Mouse (Mus musculus): ENCODE data around the gene Vamp1. TPM values are rescaled to one million over a fixed set of nuclear protein-coding genes. Genes with fewer than 3 reads are reported as not detected.

Vamp1 gene
- polyA plus RNA-seq, 1 experiment: 312 TPM

DNA sequence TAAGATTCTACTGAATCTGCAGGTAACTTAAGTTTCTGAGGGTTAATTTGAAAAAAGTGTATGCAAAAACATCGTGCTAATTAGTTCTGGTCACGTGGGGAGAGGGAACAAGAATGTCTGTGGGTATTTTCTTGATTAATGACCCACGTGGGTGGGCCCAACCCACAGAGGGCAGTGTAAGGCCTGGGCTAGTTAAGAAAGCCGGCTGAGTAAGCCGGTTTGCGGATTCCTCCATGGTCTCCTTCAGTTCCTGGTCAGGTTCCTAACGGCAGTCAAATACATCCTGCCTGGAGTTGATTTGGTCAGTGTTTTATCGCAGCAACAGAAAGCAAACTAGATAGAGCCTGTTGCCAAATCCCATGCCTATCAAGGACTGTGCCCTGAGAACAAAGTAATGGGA lies 68.9 kb downstream of the Vamp1 start:
- TF ChIP-seq CTCF (IDR thresholded peaks at IDR 0.05; ENCODE audit: insufficient read depth, low read depth, low read length) (no peak), POLR2A (IDR thresholded peaks at IDR 0.05; ENCODE audit: insufficient read depth, low read depth, low read length) (no peak)
- 46% methylated on average over 8 of the region's 8 CpGs for WGBS

GRCm38 (mm10) chr6:125284751-125285150 lies 69.4 kb downstream of the Vamp1 start:
- TF ChIP-seq CTCF (IDR thresholded peaks at IDR 0.05; ENCODE audit: insufficient read depth, low read depth, low read length): no peak
- no peak for TF ChIP-seq POLR2A (IDR thresholded peaks at IDR 0.05; ENCODE audit: insufficient read depth, low read depth, low read length)
- WGBS: 88% methylated on average over 7 of the region's 7 CpGs
- no peak overlapping the region for H3K4me3 ChIP-seq (ENCODE audit: insufficient read depth, low read depth, low read length)
- no peak overlapping the region for H3K27ac ChIP-seq (ENCODE audit: insufficient read depth, low read depth, low read length)
- no peaks in the 10 kb centered on the region for H3K4me1 ChIP-seq (ENCODE audit: control insufficient read depth, insufficient read depth, low read length)

More for the DNA sequence above, 68.9 kb downstream of the Vamp1 start:
- Histone ChIP-seq H3K4me1 (ENCODE audit: control insufficient read depth, insufficient read depth, low read length) (no peaks in the 10 kb centered on the region), H3K4me3 (ENCODE audit: insufficient read depth, low read depth, low read length) (no peak overlapping the region), H3K27ac (ENCODE audit: insufficient read depth, low read depth, low read length) (no peak overlapping the region)

DNA sequence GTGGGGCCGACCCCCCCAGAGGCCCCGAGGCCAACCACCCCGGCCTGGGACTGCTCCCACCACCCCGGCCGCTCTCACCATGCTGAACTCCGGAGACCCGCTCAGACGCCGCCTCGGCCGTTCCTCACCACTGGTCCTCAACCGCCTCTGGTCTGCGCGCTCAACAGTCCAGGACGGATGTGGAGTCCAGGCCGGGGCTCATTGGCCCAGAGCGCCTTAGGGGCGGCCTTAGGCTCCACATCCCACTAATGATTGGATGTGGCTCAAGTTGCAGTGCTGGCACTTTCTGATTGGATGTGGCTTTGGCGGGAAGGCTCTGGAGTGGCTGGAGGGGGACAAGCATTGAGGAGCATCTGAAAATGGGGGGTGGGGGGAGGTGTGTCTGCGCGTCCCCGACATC lies 70.5 kb downstream of the Vamp1 start, which contains the start of gene Tuba3a:
TSS of gene Tuba3a (minus strand) at position 153 of the 400 bp plus-strand sequence.
- Histone ChIP-seq H3K27ac (ENCODE audit: insufficient read depth, low read depth, low read length) (no peak within 1 kb of the TSS), H3K4me1 (ENCODE audit: control insufficient read depth, insufficient read depth, low read length) (no peaks in the 10 kb centered on the region), H3K4me3 (ENCODE audit: insufficient read depth, low read depth, low read length) (no peak within 1 kb of the TSS)
- TF ChIP-seq POLR2A (IDR thresholded peaks at IDR 0.05; ENCODE audit: insufficient read depth, low read depth, low read length): no peak
- no peak for TF ChIP-seq CTCF (IDR thresholded peaks at IDR 0.05; ENCODE audit: insufficient read depth, low read depth, low read length)
- 94% methylated on average over 22 of the region's 22 CpGs for WGBS

GRCm38 (mm10) chr6:125286944-125287343 lies 71.6 kb downstream of the Vamp1 start:
- no peak for TF ChIP-seq POLR2A (IDR thresholded peaks at IDR 0.05; ENCODE audit: insufficient read depth, low read depth, low read length)
- TF ChIP-seq CTCF (IDR thresholded peaks at IDR 0.05; ENCODE audit: insufficient read depth, low read depth, low read length): no peak
- no peaks in the 10 kb centered on the region; the same call in 1 of the 2 replicates for H3K4me1 ChIP-seq (ENCODE audit: control insufficient read depth, insufficient read depth, low read length)
- H3K4me3 ChIP-seq (ENCODE audit: insufficient read depth, low read depth, low read length): no peak overlapping the region
- WGBS: 93% methylated on average over 4 of the region's 4 CpGs
- H3K27ac ChIP-seq (ENCODE audit: insufficient read depth, low read depth, low read length): no peak overlapping the region

- TF ChIP-seq POLR2A (IDR thresholded peaks at IDR 0.05; ENCODE audit: insufficient read depth, low read depth, low read length): no peak
- no peak for TF ChIP-seq CTCF (IDR thresholded peaks at IDR 0.05; ENCODE audit: insufficient read depth, low read depth, low read length)
- Histone ChIP-seq H3K4me1 (ENCODE audit: control insufficient read depth, insufficient read depth, low read length) (no peaks in the 10 kb centered on the region; the same call in none of the 2 replicates), H3K4me3 (ENCODE audit: insufficient read depth, low read depth, low read length) (no peak overlapping the region), H3K27ac (ENCODE audit: insufficient read depth, low read depth, low read length) (no peak overlapping the region)
- 81% methylated on average over 5 of the region's 5 CpGs for WGBS
Observed at GRCm38 (mm10) chr6:125288730-125289129, 73.4 kb downstream of the Vamp1 start.

DNA sequence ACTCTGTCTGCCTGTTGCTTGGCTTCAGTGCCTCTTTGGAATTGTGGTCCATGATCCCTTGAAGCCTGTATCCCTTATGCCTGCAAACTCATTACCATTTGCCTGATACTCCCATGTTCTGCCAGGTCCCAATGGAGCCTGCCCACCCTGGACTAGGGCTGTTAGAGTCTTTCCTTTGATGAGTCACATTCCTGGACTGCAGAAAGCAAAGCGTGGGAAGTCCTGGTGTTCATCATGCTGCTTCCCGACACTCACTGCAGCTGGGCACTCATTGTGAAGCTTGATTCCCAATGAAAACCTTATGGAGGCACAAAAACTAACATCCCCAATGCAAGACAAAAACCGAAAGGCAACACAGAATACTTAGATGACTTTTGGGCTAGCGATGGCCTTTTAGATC lies 76.0 kb downstream of the Vamp1 start:
- no peak for TF ChIP-seq CTCF (IDR thresholded peaks at IDR 0.05; ENCODE audit: insufficient read depth, low read depth, low read length)
- no peak for TF ChIP-seq POLR2A (IDR thresholded peaks at IDR 0.05; ENCODE audit: insufficient read depth, low read depth, low read length)

DNA sequence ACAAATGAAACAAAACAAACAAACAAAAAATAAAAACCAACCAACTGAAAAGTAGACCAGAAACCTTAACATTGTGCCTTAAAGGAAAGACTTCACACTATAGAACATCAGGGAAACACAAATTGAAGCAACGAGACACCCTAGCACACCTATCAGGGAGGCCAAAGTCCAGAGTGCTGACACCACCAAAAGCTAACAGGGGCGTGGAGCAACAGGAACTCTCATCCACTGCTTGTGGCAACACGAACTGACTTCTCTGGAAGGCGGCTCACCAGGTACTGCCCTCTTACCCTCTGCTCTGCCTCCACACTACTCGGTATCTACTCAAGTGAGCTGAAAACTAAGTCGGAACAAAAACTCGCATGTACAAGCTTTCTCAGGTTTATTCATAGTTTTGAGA lies 76.9 kb downstream of the Vamp1 start:
- WGBS: 92% methylated on average over 7 of the region's 7 CpGs
- H3K4me1 ChIP-seq (ENCODE audit: control insufficient read depth, insufficient read depth, low read length): no peaks in the 10 kb centered on the region; the same call in none of the 2 replicates
- TF ChIP-seq CTCF (IDR thresholded peaks at IDR 0.05; ENCODE audit: insufficient read depth, low read depth, low read length) (no peak), POLR2A (IDR thresholded peaks at IDR 0.05; ENCODE audit: insufficient read depth, low read depth, low read length) (no peak)
- H3K27ac ChIP-seq (ENCODE audit: insufficient read depth, low read depth, low read length): no peak overlapping the region
- H3K4me3 ChIP-seq (ENCODE audit: insufficient read depth, low read depth, low read length): no peak overlapping the region

More for the DNA sequence above, 76.0 kb downstream of the Vamp1 start:
- no peak overlapping the region for H3K27ac ChIP-seq (ENCODE audit: insufficient read depth, low read depth, low read length)
- H3K4me1 ChIP-seq (ENCODE audit: control insufficient read depth, insufficient read depth, low read length): no peaks in the 10 kb centered on the region; the same call in none of the 2 replicates
- H3K4me3 ChIP-seq (ENCODE audit: insufficient read depth, low read depth, low read length): no peak overlapping the region
- WGBS: 63% methylated on average over 4 of the region's 4 CpGs

DNA sequence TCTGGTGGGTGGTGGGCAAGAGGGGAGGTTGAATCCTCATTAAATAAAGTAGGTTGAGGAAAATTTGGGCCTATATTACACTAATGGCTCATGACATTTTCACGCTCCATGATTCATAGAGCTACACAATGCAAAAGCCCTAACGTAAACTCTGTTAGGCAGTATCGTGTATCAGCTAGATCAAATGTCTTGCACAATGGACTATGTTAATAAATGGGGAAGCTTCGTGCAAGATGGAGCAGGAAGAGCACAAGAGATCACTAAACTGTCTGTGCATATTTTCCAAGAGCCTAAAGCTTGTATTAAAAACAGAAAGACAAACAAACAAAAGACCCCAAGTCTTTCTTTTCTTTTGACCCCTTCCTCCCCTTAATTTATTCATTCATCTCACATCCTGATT lies 78.7 kb downstream of the Vamp1 start:
- 89% methylated on average over 4 of the region's 4 CpGs for WGBS

More for the DNA sequence above, 78.7 kb downstream of the Vamp1 start:
- Histone ChIP-seq H3K4me3 (ENCODE audit: insufficient read depth, low read depth, low read length) (no peak overlapping the region), H3K4me1 (ENCODE audit: control insufficient read depth, insufficient read depth, low read length) (no peaks in the 10 kb centered on the region; the same call in none of the 2 replicates), H3K27ac (ENCODE audit: insufficient read depth, low read depth, low read length) (no peak overlapping the region)
- TF ChIP-seq CTCF (IDR thresholded peaks at IDR 0.05; ENCODE audit: insufficient read depth, low read depth, low read length) (no peak), POLR2A (IDR thresholded peaks at IDR 0.05; ENCODE audit: insufficient read depth, low read depth, low read length) (no peak)

Other genes with a start within 250 kb of the Vamp1 start
- not detected in 2 replicates for gene Pianp, start 218.9 kb upstream of the Vamp1 start, polyA plus RNA-seq (2012; ENCODE audit: insufficient read depth, insufficient read length, low replicate concordance, missing spikeins)
- gene Zfp384, start 206.4 kb upstream of the Vamp1 start, polyA plus RNA-seq (2012; ENCODE audit: insufficient read depth, insufficient read length, low replicate concordance, missing spikeins): 212 TPM in 1 of 2 replicates, not detected in the other
- gene Ing4, start 175.8 kb upstream of the Vamp1 start, polyA plus RNA-seq (2012; ENCODE audit: insufficient read depth, insufficient read length, low replicate concordance, missing spikeins): not detected in 2 replicates
- not detected in 2 replicates for gene Acrbp, start 165.9 kb upstream of the Vamp1 start, polyA plus RNA-seq (2012; ENCODE audit: insufficient read depth, insufficient read length, low replicate concordance, missing spikeins)
- not detected in 2 replicates for gene Lpar5, start 147.6 kb upstream of the Vamp1 start, polyA plus RNA-seq (2012; ENCODE audit: insufficient read depth, insufficient read length, low replicate concordance, missing spikeins)
- 91.6 and 138 TPM in 2 replicates for gene Chd4, start 119.6 kb upstream of the Vamp1 start, polyA plus RNA-seq (2012; ENCODE audit: insufficient read depth, insufficient read length, low replicate concordance, missing spikeins)
- gene Nop2, start 83.6 kb upstream of the Vamp1 start, polyA plus RNA-seq (2012; ENCODE audit: insufficient read depth, insufficient read length, low replicate concordance, missing spikeins): not detected in 2 replicates
- not detected in 2 replicates for gene Iffo1, start 70.3 kb upstream of the Vamp1 start, polyA plus RNA-seq (2012; ENCODE audit: insufficient read depth, insufficient read length, low replicate concordance, missing spikeins)
- 844 TPM in 1 of 2 replicates, not detected in the other for gene Gapdh, start 49.1 kb upstream of the Vamp1 start, polyA plus RNA-seq (2012; ENCODE audit: insufficient read depth, insufficient read length, low replicate concordance, missing spikeins)
- not detected in 2 replicates for gene Ncapd2, start 23.9 kb upstream of the Vamp1 start, polyA plus RNA-seq (2012; ENCODE audit: insufficient read depth, insufficient read length, low replicate concordance, missing spikeins)
- not detected in 2 replicates for gene Mrpl51, start 23.8 kb upstream of the Vamp1 start, polyA plus RNA-seq (2012; ENCODE audit: insufficient read depth, insufficient read length, low replicate concordance, missing spikeins)
- gene Tapbpl, start 16.3 kb downstream of the Vamp1 start, polyA plus RNA-seq (2012; ENCODE audit: insufficient read depth, insufficient read length, low replicate concordance, missing spikeins): not detected in 2 replicates
- not detected in 2 replicates for gene Cd27, start 21.5 kb downstream of the Vamp1 start, polyA plus RNA-seq (2012; ENCODE audit: insufficient read depth, insufficient read length, low replicate concordance, missing spikeins)
- gene Tuba3a, start 70.5 kb downstream of the Vamp1 start, polyA plus RNA-seq (2012; ENCODE audit: insufficient read depth, insufficient read length, low replicate concordance, missing spikeins): not detected in 2 replicates
- gene Ltbr, start 98.3 kb downstream of the Vamp1 start, polyA plus RNA-seq (2012; ENCODE audit: insufficient read depth, insufficient read length, low replicate concordance, missing spikeins): not detected in 2 replicates
- gene Scnn1a, start 105.1 kb downstream of the Vamp1 start, polyA plus RNA-seq (2012; ENCODE audit: insufficient read depth, insufficient read length, low replicate concordance, missing spikeins): not detected in 2 replicates
- not detected in 2 replicates for gene Tnfrsf1a, start 133.8 kb downstream of the Vamp1 start, polyA plus RNA-seq (2012; ENCODE audit: insufficient read depth, insufficient read length, low replicate concordance, missing spikeins)
- not detected in 2 replicates for gene Plekhg6, start 165.2 kb downstream of the Vamp1 start, polyA plus RNA-seq (2012; ENCODE audit: insufficient read depth, insufficient read length, low replicate concordance, missing spikeins)

Data from olfactory bulb, adult 2 months (tissue).